Mouse (Mus musculus): ENCODE results near the gene Crybg1. TPM values are rescaled to one million over a fixed set of nuclear protein-coding genes. Genes with fewer than 3 reads are reported as not detected.
"Not testable (repeated sequence)": the region's sequence is repeated elsewhere in the genome, so short reads cannot be mapped to it uniquely, and the experiment has no call there.

Gene Crybg1
- polyA plus RNA-seq, 1 experiment, result 5.9 TPM

DNA sequence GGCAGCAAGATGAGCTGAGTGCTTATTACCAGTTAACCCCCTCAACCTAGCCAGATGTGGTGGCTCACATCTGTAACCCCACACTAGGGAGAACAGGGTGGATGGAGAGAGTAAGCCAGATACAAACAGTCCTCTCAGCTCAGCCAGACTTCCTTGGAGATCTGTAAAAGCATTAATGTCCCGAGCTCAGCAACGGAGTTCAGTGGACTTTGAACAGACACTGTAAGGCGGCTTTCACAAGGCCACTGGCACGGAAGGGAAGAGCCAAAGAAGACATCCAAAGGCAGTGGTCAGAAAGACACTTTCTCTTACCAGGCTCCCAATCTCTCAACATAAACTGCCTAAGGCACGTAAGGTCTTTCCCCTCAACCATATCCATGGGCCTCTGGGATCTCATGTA, 165.4 kb downstream of the Crybg1 start:
- no peak overlapping the region for H3K27ac ChIP-seq (ENCODE audit: insufficient read depth, low read length)
- no peak overlapping the region for H3K4me3 ChIP-seq (ENCODE audit: extremely low read depth, insufficient read depth, insufficient read length)
- no peak for DNase-seq (ENCODE audit: low read depth in 1 of 2, low spot score in 2 of 2)
- H3K27me3 ChIP-seq (ENCODE audit: control insufficient read depth, insufficient read depth, low read length), result no peaks in the 10 kb centered on the region
- H3K4me1 ChIP-seq (ENCODE audit: control insufficient read depth, insufficient read depth, insufficient read length), result peaks cover 5% of the 10 kb centered on the region; the same call in 1 of the 2 replicates
- TF ChIP-seq CTCF (IDR thresholded peaks at IDR 0.05; ENCODE audit: extremely low read depth, insufficient read depth, insufficient read length, insufficient replicate concordance) (no peak), POLR2A (IDR thresholded peaks at IDR 0.05; ENCODE audit: low read depth, low read length) (no peak)
- H3K36me3 ChIP-seq (ENCODE audit: control insufficient read depth, insufficient read depth, low read length), result peaks cover 25% of the 10 kb centered on the region
- 90% methylated on average over 5 of the region's 5 CpGs for WGBS

DNA sequence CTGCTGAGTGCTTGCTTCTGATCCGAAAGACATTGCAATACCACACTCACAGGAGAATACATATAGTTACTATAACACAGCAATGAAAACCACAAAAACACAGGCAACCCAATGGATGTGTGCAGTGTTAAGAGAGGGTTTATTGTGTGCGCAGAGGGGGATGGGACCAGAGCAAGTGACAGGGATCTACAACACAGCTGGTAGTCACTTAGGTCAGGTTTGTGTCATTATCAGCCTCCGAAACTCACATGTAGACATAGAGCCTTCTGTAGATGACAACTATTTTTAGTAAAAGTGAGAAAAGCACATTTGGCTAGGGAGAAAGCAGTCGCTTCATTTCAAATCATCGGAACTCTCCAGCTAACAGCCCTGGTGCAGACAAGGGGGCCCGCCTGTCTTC, 166.2 kb downstream of the Crybg1 start:
- Histone ChIP-seq H3K27ac (ENCODE audit: insufficient read depth, low read length) (no peak overlapping the region), H3K27me3 (ENCODE audit: control insufficient read depth, insufficient read depth, low read length) (no peaks in the 10 kb centered on the region), H3K4me1 (ENCODE audit: control insufficient read depth, insufficient read depth, insufficient read length) (peaks cover 5% of the 10 kb centered on the region; the same call in 1 of the 2 replicates), H3K4me3 (ENCODE audit: extremely low read depth, insufficient read depth, insufficient read length) (no peak overlapping the region), H3K36me3 (ENCODE audit: control insufficient read depth, insufficient read depth, low read length) (peaks cover 25% of the 10 kb centered on the region)
- WGBS, result 94% methylated on average over 6 of the region's 6 CpGs
- DNase-seq (ENCODE audit: low read depth in 1 of 2, low spot score in 2 of 2), result no peak
- TF ChIP-seq CTCF (IDR thresholded peaks at IDR 0.05; ENCODE audit: extremely low read depth, insufficient read depth, insufficient read length, insufficient replicate concordance) (no peak), POLR2A (IDR thresholded peaks at IDR 0.05; ENCODE audit: low read depth, low read length) (no peak)

DNA sequence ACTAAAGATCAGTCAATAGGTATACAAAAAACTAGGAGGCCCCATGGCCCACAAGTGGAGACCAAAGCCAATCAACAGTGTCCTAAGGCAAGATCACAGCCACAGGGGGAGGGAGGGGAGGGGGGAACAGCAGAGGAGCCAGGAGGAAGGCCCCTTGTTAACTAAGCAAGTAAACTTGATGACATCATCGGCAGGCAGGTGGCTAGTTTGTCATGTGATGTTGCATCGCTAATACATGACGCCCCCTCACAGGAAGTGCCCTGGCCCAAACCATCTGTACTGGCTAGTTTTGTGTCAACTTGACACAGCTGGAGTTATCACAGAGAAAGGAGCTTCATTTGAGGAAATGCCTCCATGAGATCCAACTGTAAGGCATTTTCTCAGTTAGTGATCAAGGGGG, 167.9 kb downstream of the Crybg1 start:
- WGBS, result 90% methylated on average over 3 of the region's 3 CpGs
- H3K27me3 ChIP-seq (ENCODE audit: control insufficient read depth, insufficient read depth, low read length); DNase-seq (ENCODE audit: low read depth in 1 of 2, low spot score in 2 of 2); H3K4me3 ChIP-seq (ENCODE audit: extremely low read depth, insufficient read depth, insufficient read length); H3K4me1 ChIP-seq (ENCODE audit: control insufficient read depth, insufficient read depth, insufficient read length); H3K27ac ChIP-seq (ENCODE audit: insufficient read depth, low read length): not testable (repeated sequence)
- peaks cover 21% of the 10 kb centered on the region for H3K36me3 ChIP-seq (ENCODE audit: control insufficient read depth, insufficient read depth, low read length)

DNA sequence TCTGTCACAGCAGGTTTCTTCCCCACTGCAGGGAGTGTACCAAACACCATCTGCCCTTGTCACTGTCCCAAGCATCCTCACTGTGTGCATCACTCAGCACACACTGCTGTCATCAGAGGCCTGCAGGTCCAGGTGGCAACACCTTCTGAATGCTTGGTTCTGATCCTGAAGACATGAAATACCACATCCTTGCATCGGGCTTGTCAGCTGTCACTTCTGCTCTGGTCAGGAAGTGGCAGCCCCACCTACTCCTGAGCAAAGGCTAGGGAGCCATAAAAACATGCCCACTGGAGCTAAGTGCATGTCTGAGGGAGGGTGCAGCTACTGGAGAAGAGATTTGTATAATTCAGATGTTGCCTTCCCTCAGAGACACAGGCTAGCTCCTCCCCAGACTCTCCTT, 168.6 kb downstream of the Crybg1 start:
- Histone ChIP-seq H3K4me1 (ENCODE audit: control insufficient read depth, insufficient read depth, insufficient read length) (peaks cover 5% of the 10 kb centered on the region; the same call in 1 of the 2 replicates), H3K36me3 (ENCODE audit: control insufficient read depth, insufficient read depth, low read length) (peaks cover 21% of the 10 kb centered on the region), H3K4me3 (ENCODE audit: extremely low read depth, insufficient read depth, insufficient read length) (no peak overlapping the region), H3K27me3 (ENCODE audit: control insufficient read depth, insufficient read depth, low read length) (no peaks in the 10 kb centered on the region), H3K27ac (ENCODE audit: insufficient read depth, low read length) (no peak overlapping the region)
- 9% methylated on average over 1 of the region's 1 CpGs for WGBS
- no peak for TF ChIP-seq CTCF (IDR thresholded peaks at IDR 0.05; ENCODE audit: extremely low read depth, insufficient read depth, insufficient read length, insufficient replicate concordance)
- no peak for TF ChIP-seq POLR2A (IDR thresholded peaks at IDR 0.05; ENCODE audit: low read depth, low read length)
- DNase-seq (ENCODE audit: low read depth in 1 of 2, low spot score in 2 of 2), result no peak

- no peaks in the 10 kb centered on the region for H3K27me3 ChIP-seq (ENCODE audit: control insufficient read depth, insufficient read depth, low read length)
- H3K4me3 ChIP-seq (ENCODE audit: extremely low read depth, insufficient read depth, insufficient read length), result no peak overlapping the region
- no peak overlapping the region for H3K27ac ChIP-seq (ENCODE audit: insufficient read depth, low read length)
- peaks cover 5% of the 10 kb centered on the region; the same call in 1 of the 2 replicates for H3K4me1 ChIP-seq (ENCODE audit: control insufficient read depth, insufficient read depth, insufficient read length)
- WGBS, result 66% methylated on average over 3 of the region's 3 CpGs
- H3K36me3 ChIP-seq (ENCODE audit: control insufficient read depth, insufficient read depth, low read length), result peaks cover 32% of the 10 kb centered on the region
- TF ChIP-seq CTCF (IDR thresholded peaks at IDR 0.05; ENCODE audit: extremely low read depth, insufficient read depth, insufficient read length, insufficient replicate concordance), result no peak
- DNase-seq (ENCODE audit: low read depth in 1 of 2, low spot score in 2 of 2), result no peak
Observed at GRCm38 (mm10) chr10:43977353-43977752, 171.3 kb downstream of the Crybg1 start.

DNA sequence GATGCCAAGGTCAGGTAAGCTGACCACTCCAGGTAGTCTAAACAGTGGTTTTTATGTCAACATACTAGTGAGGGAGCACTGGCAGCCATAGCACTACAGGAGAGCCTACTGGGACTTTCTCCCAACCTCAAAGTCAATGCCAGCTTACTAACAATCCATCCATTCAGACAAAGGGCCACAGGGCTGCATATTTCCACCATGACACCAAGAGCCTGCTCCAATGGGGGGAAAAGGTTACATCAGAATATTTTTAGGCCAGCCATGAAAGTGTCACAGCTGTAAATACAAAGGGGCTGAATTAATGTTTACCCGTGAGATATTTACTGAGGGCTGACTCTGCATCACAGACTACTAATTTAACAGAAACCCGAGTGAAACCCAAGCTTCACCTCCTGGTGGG, 175.4 kb downstream of the Crybg1 start:
- Histone ChIP-seq H3K27me3 (ENCODE audit: control insufficient read depth, insufficient read depth, low read length) (no peaks in the 10 kb centered on the region), H3K4me1 (ENCODE audit: control insufficient read depth, insufficient read depth, insufficient read length) (no peaks in the 10 kb centered on the region), H3K27ac (ENCODE audit: insufficient read depth, low read length) (no peak overlapping the region), H3K36me3 (ENCODE audit: control insufficient read depth, insufficient read depth, low read length) (peaks cover 35% of the 10 kb centered on the region), H3K4me3 (ENCODE audit: extremely low read depth, insufficient read depth, insufficient read length) (no peak overlapping the region)
- TF ChIP-seq POLR2A (IDR thresholded peaks at IDR 0.05; ENCODE audit: low read depth, low read length), result no peak
- TF ChIP-seq CTCF (IDR thresholded peaks at IDR 0.05; ENCODE audit: extremely low read depth, insufficient read depth, insufficient read length, insufficient replicate concordance), result no peak
- WGBS, result 87% methylated on average over 2 of the region's 2 CpGs
- no peak for DNase-seq (ENCODE audit: low read depth in 1 of 2, low spot score in 2 of 2)

- Histone ChIP-seq H3K4me3 (ENCODE audit: extremely low read depth, insufficient read depth, insufficient read length) (no peak overlapping the region), H3K4me1 (ENCODE audit: control insufficient read depth, insufficient read depth, insufficient read length) (no peaks in the 10 kb centered on the region), H3K27ac (ENCODE audit: insufficient read depth, low read length) (no peak overlapping the region), H3K27me3 (ENCODE audit: control insufficient read depth, insufficient read depth, low read length) (no peaks in the 10 kb centered on the region), H3K36me3 (ENCODE audit: control insufficient read depth, insufficient read depth, low read length) (peaks cover 34% of the 10 kb centered on the region)
- WGBS, result 90% methylated on average over 2 of the region's 2 CpGs
- TF ChIP-seq POLR2A (IDR thresholded peaks at IDR 0.05; ENCODE audit: low read depth, low read length), result no peak
- no peak for TF ChIP-seq CTCF (IDR thresholded peaks at IDR 0.05; ENCODE audit: extremely low read depth, insufficient read depth, insufficient read length, insufficient replicate concordance)
- no peak for DNase-seq (ENCODE audit: low read depth in 1 of 2, low spot score in 2 of 2)
Observed at GRCm38 (mm10) chr10:43964943-43965342, 183.7 kb downstream of the Crybg1 start.

All from spleen, adult 2 months (tissue).